Mouse (Mus musculus) cerebellum, adult 2 months (tissue): ENCODE measurements around the gene Itgav. TPM values are rescaled to one million over a fixed set of nuclear protein-coding genes. Genes with fewer than 3 reads are reported as not detected.
"Not testable (repeated sequence)": the region's sequence is repeated elsewhere in the genome, so short reads cannot be mapped to it uniquely, and the experiment has no call there.

ENCODE experiments used
- DNase-seq, 2 experiments: peaks; one replicate each; pipeline ENCODE4 v3.0.0; 2021
- H3K27ac ChIP-seq: fragments of 200-500 bp; 2 replicates; pipeline ENCODE4 v1.5.1; 2012; ENCODE audit warnings: low read length, control low read depth, inconsistent platforms; ENCODE audit not compliant: insufficient read depth
- H3K27me3 ChIP-seq: fragments of 200-500 bp; 2 replicates; pipeline ENCODE4 v1.6.1; 2012; ENCODE audit warnings: inconsistent platforms, mild to moderate bottlenecking, low read length, moderate library complexity; ENCODE audit not compliant: control insufficient read depth, insufficient read depth
- H3K4me1 ChIP-seq: fragments of 200-500 bp; 2 replicates; pipeline ENCODE4 v1.6.1; 2011; ENCODE audit warnings: low read length; ENCODE audit not compliant: control insufficient read depth, insufficient read depth
- H3K4me3 ChIP-seq: fragments of 200-500 bp; replicated peaks from 2 replicates; pipeline ENCODE3; 2011; ENCODE audit warnings: mild to moderate bottlenecking, low read depth, low read length, control low read depth; ENCODE audit not compliant: insufficient read depth
- CTCF ChIP-seq: fragments of 200-500 bp; IDR thresholded peaks from 2 replicates; pipeline ENCODE4 v1.5.1; 2011; ENCODE audit warnings: low read depth, mild to moderate bottlenecking, control low read depth, low read length, moderate library complexity, borderline replicate concordance; ENCODE audit not compliant: insufficient read depth
- POLR2A ChIP-seq: fragments of 200-500 bp; IDR thresholded peaks from 2 replicates; pipeline ENCODE4 v1.6.1; 2011; ENCODE audit warnings: low read length, control low read depth, borderline replicate concordance; ENCODE audit not compliant: insufficient read depth
- WGBS: fragments of 180-500 bp; shearing (Covaris S2); methylation state at CpG from one replicate; pipeline ENCODE4 v1.1.7; 2018; 5-methylcytosine and 5-hydroxymethylcytosine counted together
- polyA plus RNA-seq: library from polyadenylated mRNA; depleted of rRNA; stranded (reverse); fragments of >200 nt; gene quantifications from 2 replicates; pipeline ENCODE4 v1.2.3, GENCODE M21; 2012

The Itgav gene
- polyA plus RNA-seq, 1 experiment = 43.2 TPM

- Histone ChIP-seq H3K4me1 (no peaks in the 10 kb centered on the region), H3K27ac (no peak overlapping the region), H3K27me3 (no peaks in the 10 kb centered on the region; the same call in 1 of the 2 replicates), H3K4me3 (no peak overlapping the region)
- 61% methylated on average over 1 of the region's 1 CpGs for WGBS
- TF ChIP-seq CTCF (no peak), POLR2A (no peak)
- DNase-seq = no peak
These were observed 25.7 kb upstream of the Itgav start for GRCm38 (mm10) chr2:83698484-83698883.

GRCm38 (mm10) chr2:83699324-83699723 lies 24.9 kb upstream of the Itgav start:
- no peak for DNase-seq
- no peak overlapping the region for H3K27ac ChIP-seq
- WGBS = 49% methylated on average over 1 of the region's 1 CpGs

GRCm38 (mm10) chr2:83700667-83701066 lies 23.5 kb upstream of the Itgav start:
- Histone ChIP-seq H3K4me1 (no peaks in the 10 kb centered on the region), H3K4me3 (no peak overlapping the region), H3K27ac (no peak overlapping the region), H3K27me3 (no peaks in the 10 kb centered on the region; the same call in 1 of the 2 replicates)
- no peak for DNase-seq
- TF ChIP-seq POLR2A (no peak), CTCF (no peak)
- 89% methylated on average over 4 of the region's 4 CpGs for WGBS

More at GRCm38 (mm10) chr2:83699324-83699723, 24.9 kb upstream of the Itgav start:
- Histone ChIP-seq H3K4me3 (no peak overlapping the region), H3K27me3 (no peaks in the 10 kb centered on the region; the same call in 1 of the 2 replicates), H3K4me1 (no peaks in the 10 kb centered on the region)
- TF ChIP-seq POLR2A (no peak), CTCF (no peak)

- 97% methylated on average over 7 of the region's 7 CpGs for WGBS
- Histone ChIP-seq H3K4me3 (no peak overlapping the region), H3K4me1 (no peaks in the 10 kb centered on the region), H3K27ac (no peak overlapping the region), H3K27me3 (no peaks in the 10 kb centered on the region; the same call in 1 of the 2 replicates)
- TF ChIP-seq CTCF (no peak), POLR2A (no peak)
- DNase-seq = no peak
These were observed 21.8 kb upstream of the Itgav start for GRCm38 (mm10) chr2:83702411-83702810.

- Histone ChIP-seq H3K4me1 (no peaks in the 10 kb centered on the region), H3K27me3 (no peaks in the 10 kb centered on the region; the same call in 1 of the 2 replicates), H3K4me3 (no peak overlapping the region), H3K27ac (no peak overlapping the region)
- 87% methylated on average over 9 of the region's 9 CpGs for WGBS
- DNase-seq = no peak
- no peak for TF ChIP-seq CTCF
- no peak for TF ChIP-seq POLR2A
These were observed 18.5 kb upstream of the Itgav start for GRCm38 (mm10) chr2:83705580-83706158.

GRCm38 (mm10) chr2:83709896-83710524 lies 14.2 kb upstream of the Itgav start:
- TF ChIP-seq POLR2A (no peak), CTCF (no peak)
- Histone ChIP-seq H3K27me3 (no peaks in the 10 kb centered on the region), H3K4me3 (no peak overlapping the region), H3K27ac (no peak overlapping the region), H3K4me1 (no peaks in the 10 kb centered on the region)
- DNase-seq = no peak
- WGBS = 80% methylated on average over 11 of the region's 11 CpGs

GRCm38 (mm10) chr2:83713281-83713680 lies 10.9 kb upstream of the Itgav start:
- not testable (repeated sequence) for H3K4me1 ChIP-seq, H3K27ac ChIP-seq, DNase-seq, H3K4me3 ChIP-seq, H3K27me3 ChIP-seq
- WGBS = 78% methylated on average over 7 of the region's 7 CpGs

- H3K4me1 ChIP-seq = no peaks in the 10 kb centered on the region
- H3K27ac ChIP-seq = no peak overlapping the region
- no peaks in the 10 kb centered on the region for H3K27me3 ChIP-seq
- no peak for TF ChIP-seq CTCF
- no peak for TF ChIP-seq POLR2A
- H3K4me3 ChIP-seq = no peak overlapping the region
- 96% methylated on average over 5 of the region's 5 CpGs for WGBS
- no peak for DNase-seq
These were observed 10.3 kb upstream of the Itgav start for GRCm38 (mm10) chr2:83713946-83714345.
